Mouse (Mus musculus) stomach, postnatal 0 days (tissue): ENCODE measurements around the gene Ldah. TPM values are rescaled to one million over a fixed set of nuclear protein-coding genes. Genes with fewer than 3 reads are reported as not detected.
A peak's percentile ranks its signal among the peaks of the same experiment; 100 is the strongest.

Experiments
- ATAC-seq: fragments of 200-750 bp; cut with Nextera tagmentation; 2 replicates; pipeline ENCODE4 v1.8.0; 2017; ENCODE audit not compliant: low FRiP score, low TSS enrichment
- DNase-seq: peaks from one replicate; pipeline ENCODE4 v3.0.0-alpha.2; 2016; ENCODE audit warnings: low spot score
- H3K27ac ChIP-seq: fragments of 300-500 bp; sonication (generic); replicated peaks from 2 replicates; pipeline ENCODE4 v1.5.1; 2014; ENCODE audit warnings: mild to moderate bottlenecking, control low read depth
- H3K27me3 ChIP-seq: fragments of 300-500 bp; sonication (generic); 2 replicates; pipeline ENCODE4 v1.6.1; 2014; ENCODE audit warnings: low read length; ENCODE audit not compliant: control insufficient read depth, insufficient read depth
- H3K36me3 ChIP-seq: fragments of 300-500 bp; sonication (generic); 2 replicates; pipeline ENCODE4 v1.6.1; 2014; ENCODE audit warnings: low read length, mixed read lengths; ENCODE audit not compliant: control insufficient read depth, insufficient read depth
- H3K4me1 ChIP-seq: fragments of 300-500 bp; sonication (generic); replicated peaks from 2 replicates; pipeline ENCODE4 v1.6.1; 2014; ENCODE audit warnings: antibody characterized with exemption; ENCODE audit not compliant: control insufficient read depth, insufficient read depth
- H3K4me2 ChIP-seq: fragments of 300-500 bp; sonication (generic); replicated peaks from 2 replicates; pipeline ENCODE4 v1.6.1; 2014; ENCODE audit warnings: low read depth, mild to moderate bottlenecking, control low read depth, moderate library complexity
- H3K4me3 ChIP-seq: fragments of 300-500 bp; sonication (generic); 2 replicates; pipeline ENCODE4 v1.5.1; 2014; ENCODE audit warnings: low read depth, low read length, control low read depth
- H3K9ac ChIP-seq: fragments of 300-500 bp; sonication (generic); 2 replicates; pipeline ENCODE4 v1.6.1; 2014; ENCODE audit warnings: mild to moderate bottlenecking, low read length, control low read depth, mixed read lengths
- H3K9me3 ChIP-seq: fragments of 300-500 bp; sonication (generic); 2 replicates; pipeline ENCODE4 v1.6.1; 2016; ENCODE audit warnings: low read length; ENCODE audit not compliant: control insufficient read depth
- CTCF ChIP-seq: IDR thresholded peaks from 2 replicates; pipeline ENCODE4 v1.5.1; 2016; ENCODE audit warnings: antibody characterized with exemption, low read depth, mild to moderate bottlenecking, moderate library complexity
- EP300 ChIP-seq: optimal IDR thresholded peaks from 2 replicates; pipeline ENCODE3; 2016; ENCODE audit warnings: antibody characterized with exemption
- WGBS: fragments of 180-500 bp; shearing (Covaris S2); extraction: QIAGEN DNeasy Blood & Tissue Kit; methylation state at CpG from one replicate; pipeline ENCODE4 v1.1.7; 2014; 5-methylcytosine and 5-hydroxymethylcytosine counted together
- polyA plus RNA-seq: library from polyadenylated mRNA; unstranded; fragments of >200 nt; fragmentation: Nextera tagmentation; extraction: Ambion mirVana; gene quantifications from 2 replicates; pipeline ENCODE4 v1.2.1, GENCODE M21; 2015

The Ldah gene
- polyA plus RNA-seq, 1 experiment from 2014 or later, result 64.2 TPM

DNA sequence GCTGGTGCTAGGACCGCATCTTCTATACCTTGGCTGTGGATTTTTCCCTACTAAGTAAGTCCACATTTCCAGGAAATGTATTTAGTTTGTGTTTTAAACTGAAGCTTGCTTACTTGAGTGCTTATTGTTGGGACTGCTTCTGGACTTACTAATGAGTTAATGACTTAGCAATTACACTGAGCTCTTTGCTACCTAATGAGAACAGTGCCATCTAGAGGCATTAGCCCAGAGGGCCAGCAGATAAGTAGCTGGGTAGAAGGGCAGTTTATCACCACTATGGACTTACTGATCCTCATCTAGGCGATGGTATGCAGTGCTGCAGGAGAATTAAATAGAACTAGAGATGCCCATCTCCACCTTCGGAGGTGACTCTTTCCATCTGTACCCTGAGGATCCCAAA is 24.8 kb downstream of the Ldah start:
- 84% methylated on average over 3 of the region's 3 CpGs for WGBS
- H3K27me3 ChIP-seq, result no peaks in the 10 kb centered on the region
- no peak overlapping the region for H3K9ac ChIP-seq
- ATAC-seq, result peak; percentile 21; the same call in 1 of the 2 replicates
- no peak overlapping the region for H3K4me3 ChIP-seq
- peak; percentile 43 for DNase-seq
- TF ChIP-seq EP300 (no peak), CTCF (peak; percentile 73)
- H3K36me3 ChIP-seq, result peaks cover 6% of the 10 kb centered on the region; the same call in 1 of the 2 replicates
- H3K4me1 ChIP-seq, result no peaks in the 10 kb centered on the region
- no peak overlapping the region for H3K4me2 ChIP-seq
- no peak overlapping the region for H3K27ac ChIP-seq
- H3K9me3 ChIP-seq, result no peaks in the 10 kb centered on the region

DNA sequence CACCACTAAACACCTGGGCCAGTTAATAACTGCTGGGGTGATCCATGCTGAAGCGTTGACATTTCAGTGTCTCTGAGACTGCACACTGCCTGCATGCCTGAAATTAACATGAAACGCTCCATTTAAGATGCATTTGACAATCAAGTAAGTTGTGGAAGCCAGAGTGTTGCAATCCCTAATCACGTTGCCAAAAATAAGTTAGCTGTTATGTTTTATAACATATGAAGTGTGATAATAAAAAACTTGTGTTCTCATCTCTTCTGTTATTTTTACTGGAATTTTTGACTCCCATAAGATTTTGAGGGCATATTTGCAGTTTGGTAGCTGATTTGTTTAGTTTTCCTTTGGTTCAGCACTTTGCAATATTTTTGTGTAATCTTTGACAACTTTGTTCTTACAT is 34.3 kb downstream of the Ldah start:
- ATAC-seq (no peak), DNase-seq (no peak)
- no peak overlapping the region for H3K27ac ChIP-seq
- H3K9me3 ChIP-seq, result no peaks in the 10 kb centered on the region
- WGBS, result 80% methylated on average over 3 of the region's 3 CpGs
- no peaks in the 10 kb centered on the region for H3K4me1 ChIP-seq
- TF ChIP-seq CTCF (no peak), EP300 (no peak)
- H3K4me3 ChIP-seq, result no peak overlapping the region
- H3K4me2 ChIP-seq, result no peak overlapping the region
- H3K9ac ChIP-seq, result no peak overlapping the region
- no peaks in the 10 kb centered on the region for H3K36me3 ChIP-seq
- H3K27me3 ChIP-seq, result no peaks in the 10 kb centered on the region

DNA sequence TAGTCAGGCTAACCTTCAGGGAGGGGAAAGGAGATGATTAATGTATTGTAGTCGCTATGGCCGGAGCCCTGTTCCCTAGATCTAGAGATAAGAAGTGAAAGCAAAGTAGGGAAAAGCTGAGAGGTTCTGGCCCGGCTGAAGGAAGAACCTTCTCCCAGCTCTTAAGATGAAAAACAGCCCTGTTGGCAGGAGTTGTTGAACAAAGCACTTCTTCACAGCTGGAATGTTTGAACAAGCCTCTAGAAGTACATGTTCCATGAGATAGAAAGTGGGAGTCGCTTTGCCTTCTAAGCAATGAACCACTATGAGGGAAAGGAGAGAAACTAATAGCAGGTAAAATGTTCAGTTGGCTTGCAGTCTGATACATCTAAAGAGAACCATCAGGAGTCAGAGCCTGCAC is 36.8 kb downstream of the Ldah start:
- Histone ChIP-seq H3K4me1 (no peaks in the 10 kb centered on the region), H3K27me3 (no peaks in the 10 kb centered on the region), H3K36me3 (peaks cover 3% of the 10 kb centered on the region; the same call in 1 of the 2 replicates), H3K4me2 (no peak overlapping the region), H3K27ac (no peak overlapping the region), H3K9ac (no peak overlapping the region), H3K9me3 (no peaks in the 10 kb centered on the region), H3K4me3 (no peak overlapping the region)
- ATAC-seq (no peak), DNase-seq (no peak)
- TF ChIP-seq CTCF, result no peak
- TF ChIP-seq EP300, result no peak
- 27% methylated on average over 4 of the region's 4 CpGs for WGBS

DNA sequence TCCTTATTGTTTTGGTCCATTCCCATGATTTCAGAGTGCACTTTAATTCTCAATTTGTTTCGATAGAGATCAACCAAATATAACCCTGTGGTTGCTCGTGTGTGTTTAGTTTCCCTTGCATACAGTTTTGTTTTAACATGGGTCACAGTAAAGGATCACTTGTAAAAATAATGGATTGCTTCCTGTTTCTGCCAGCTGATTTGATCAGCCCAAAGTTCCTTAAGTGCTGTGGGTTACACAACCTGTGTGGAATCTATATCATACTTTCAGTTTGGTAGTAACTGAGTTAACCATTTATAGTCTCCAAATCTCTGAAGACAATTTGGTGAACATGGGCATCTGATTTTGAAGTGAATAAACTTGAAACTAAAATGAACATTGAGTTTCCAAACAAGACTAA is 52.4 kb downstream of the Ldah start:
- Histone ChIP-seq H3K4me1 (no peaks in the 10 kb centered on the region), H3K27me3 (no peaks in the 10 kb centered on the region), H3K27ac (no peak overlapping the region), H3K9ac (no peak overlapping the region), H3K9me3 (no peaks in the 10 kb centered on the region), H3K4me2 (no peak overlapping the region), H3K36me3 (no peaks in the 10 kb centered on the region), H3K4me3 (no peak overlapping the region)
- DNase-seq (no peak), ATAC-seq (no peak)
- TF ChIP-seq CTCF, result no peak
- no peak for TF ChIP-seq EP300
- 27% methylated on average over 2 of the region's 2 CpGs for WGBS

DNA sequence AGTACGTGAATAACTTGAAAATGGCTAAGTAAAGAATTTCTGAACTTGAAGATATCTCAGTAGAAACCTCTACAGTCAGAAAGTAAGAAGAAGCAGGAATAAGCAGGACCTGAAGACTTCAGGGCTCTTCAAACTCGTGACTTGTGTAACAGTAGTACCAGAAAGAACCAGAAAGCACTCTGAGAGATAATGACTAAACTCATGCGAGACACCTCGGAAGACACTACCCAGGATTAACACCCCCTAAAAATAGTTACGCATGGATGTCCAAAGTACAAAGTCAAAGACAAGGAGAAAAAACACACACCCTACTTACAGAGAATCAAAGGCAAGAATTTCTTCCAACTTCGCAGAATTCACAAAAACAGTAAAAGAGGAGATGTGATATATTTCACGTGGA is 58.4 kb downstream of the Ldah start:
- Histone ChIP-seq H3K4me3 (no peak overlapping the region), H3K4me2 (no peak overlapping the region), H3K9ac (no peak overlapping the region), H3K27ac (no peak overlapping the region), H3K36me3 (no peaks in the 10 kb centered on the region), H3K9me3 (no peaks in the 10 kb centered on the region), H3K4me1 (no peaks in the 10 kb centered on the region), H3K27me3 (no peaks in the 10 kb centered on the region)
- DNase-seq, result no peak
- TF ChIP-seq CTCF (no peak), EP300 (no peak)
- 83% methylated on average over 7 of the region's 7 CpGs for WGBS
- no peak for ATAC-seq

DNA sequence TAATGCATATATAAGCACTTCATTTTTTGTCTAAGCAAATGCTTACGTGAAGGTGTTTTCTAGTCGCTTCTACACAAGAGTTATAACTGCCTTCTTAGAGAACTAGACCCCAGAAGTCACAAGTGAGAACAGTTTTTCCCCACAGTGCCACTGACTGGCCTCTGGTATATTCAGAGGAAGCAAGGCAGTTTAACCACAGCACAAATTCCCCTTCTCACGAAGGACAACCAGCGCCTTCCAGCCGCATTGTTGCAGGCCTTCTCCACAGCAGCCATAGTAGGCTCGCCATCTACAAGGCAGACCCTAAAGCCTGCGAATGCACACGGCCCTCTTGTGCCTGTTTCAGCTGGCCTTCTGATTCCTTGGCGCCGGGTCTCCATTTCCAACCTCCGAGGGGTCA is 61.7 kb downstream of the Ldah start:
- no peak overlapping the region for H3K4me3 ChIP-seq
- no peak overlapping the region for H3K27ac ChIP-seq
- DNase-seq, result no peak
- H3K4me1 ChIP-seq, result no peaks in the 10 kb centered on the region
- H3K27me3 ChIP-seq, result no peaks in the 10 kb centered on the region
- no peaks in the 10 kb centered on the region for H3K36me3 ChIP-seq
- ATAC-seq, result no peak
- TF ChIP-seq EP300, result no peak
- TF ChIP-seq CTCF, result no peak
- H3K9ac ChIP-seq, result no peak overlapping the region
- H3K4me2 ChIP-seq, result no peak overlapping the region
- no peaks in the 10 kb centered on the region for H3K9me3 ChIP-seq
- 92% methylated on average over 11 of the region's 11 CpGs for WGBS
